Mouse (Mus musculus): ENCODE results near the gene Cacna2d4. TPM values are rescaled to one million over a fixed set of nuclear protein-coding genes. Genes with fewer than 3 reads are reported as not detected.

Cacna2d4 gene
- polyA plus RNA-seq, 1 experiment, result 0.58 TPM

DNA sequence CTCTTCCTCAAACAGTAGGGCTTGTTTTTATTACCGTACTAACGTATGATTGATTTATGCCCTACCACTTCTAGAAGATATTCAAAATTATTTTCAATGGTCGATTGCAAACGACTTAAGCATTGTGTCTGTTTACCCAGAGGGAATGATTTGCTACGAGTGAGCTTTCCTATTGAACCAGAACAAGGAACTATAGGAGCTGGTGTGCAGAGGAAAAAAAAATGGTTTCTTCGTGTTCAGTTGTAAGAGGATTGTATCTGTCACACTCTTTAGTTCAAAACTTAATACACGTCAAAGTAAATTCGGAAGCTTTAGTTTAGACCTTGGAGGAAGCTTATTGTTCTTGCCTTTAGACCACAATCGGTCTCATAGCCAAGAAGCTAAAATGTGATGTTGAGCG lies 152.8 kb downstream of the Cacna2d4 start:
- H3K4me3 ChIP-seq (ENCODE audit: low read depth, low read length), result peak overlapping the region; percentile 58
- no peaks in the 10 kb centered on the region for H3K9me3 ChIP-seq (replicated peaks; ENCODE audit: control insufficient read depth, insufficient read depth, low read length, poor library complexity, severe bottlenecking)
- H3K27me3 ChIP-seq (ENCODE audit: control insufficient read depth, insufficient read depth, low read length, poor library complexity, severe bottlenecking), result no peaks in the 10 kb centered on the region
- H3K9ac ChIP-seq (ENCODE audit: low read depth, poor library complexity, severe bottlenecking), result peak overlapping the region; percentile 15
- H3K4me1 ChIP-seq (ENCODE audit: control insufficient read depth, insufficient read depth, low read length), result peaks cover 2% of the 10 kb centered on the region
- TF ChIP-seq EP300 (IDR thresholded peaks at IDR 0.05; ENCODE audit: insufficient read depth, low read depth, low read length) (no peak), POLR2A (IDR thresholded peaks at IDR 0.05; ENCODE audit: insufficient read depth, low read length) (no peak), CTCF (IDR thresholded peaks at IDR 0.05; ENCODE audit: low read depth, low read length) (no peak)
- H3K36me3 ChIP-seq (ENCODE audit: control insufficient read depth, insufficient read depth, low read length, poor library complexity, severe bottlenecking), result no peaks in the 10 kb centered on the region; the same call in 1 of the 2 replicates
- peak overlapping the region; percentile 28; the same call in 1 of the 2 replicates for H3K27ac ChIP-seq (ENCODE audit: insufficient read depth, low read length)

- Histone ChIP-seq H3K36me3 (ENCODE audit: control insufficient read depth, insufficient read depth, low read length, poor library complexity, severe bottlenecking) (no peaks in the 10 kb centered on the region; the same call in 1 of the 2 replicates), H3K27ac (ENCODE audit: insufficient read depth, low read length) (no peak overlapping the region)
Observed at GRCm38 (mm10) chr6:119390728-119391127, 154.4 kb downstream of the Cacna2d4 start.

DNA sequence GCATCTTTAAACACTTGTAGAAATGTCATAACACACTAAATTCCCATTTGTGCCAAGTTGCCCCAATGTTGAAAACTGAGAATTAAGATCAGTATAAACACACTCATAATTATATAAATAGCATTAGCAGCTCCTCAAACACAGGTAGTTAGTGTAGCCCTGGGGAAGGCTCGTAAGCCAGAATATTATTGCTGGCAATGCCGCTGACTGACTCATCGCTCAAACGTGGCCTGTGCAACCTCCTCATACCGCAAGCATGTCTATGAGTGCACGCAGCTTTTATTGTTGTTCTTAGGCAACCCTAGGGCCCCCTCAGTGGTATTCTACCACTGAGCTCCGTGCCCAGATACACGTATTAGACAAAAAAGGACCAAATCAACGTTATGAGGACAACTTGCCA lies 156.5 kb downstream of the Cacna2d4 start:
- Histone ChIP-seq H3K9ac (ENCODE audit: low read depth, poor library complexity, severe bottlenecking) (no peak overlapping the region), H3K27me3 (ENCODE audit: control insufficient read depth, insufficient read depth, low read length, poor library complexity, severe bottlenecking) (no peaks in the 10 kb centered on the region), H3K9me3 (replicated peaks; ENCODE audit: control insufficient read depth, insufficient read depth, low read length, poor library complexity, severe bottlenecking) (no peaks in the 10 kb centered on the region), H3K36me3 (ENCODE audit: control insufficient read depth, insufficient read depth, low read length, poor library complexity, severe bottlenecking) (no peaks in the 10 kb centered on the region; the same call in none of the 2 replicates), H3K4me3 (ENCODE audit: low read depth, low read length) (no peak overlapping the region), H3K4me1 (ENCODE audit: control insufficient read depth, insufficient read depth, low read length) (peaks cover 4% of the 10 kb centered on the region), H3K27ac (ENCODE audit: insufficient read depth, low read length) (no peak overlapping the region)
- TF ChIP-seq POLR2A (IDR thresholded peaks at IDR 0.05; ENCODE audit: insufficient read depth, low read length), result no peak
- no peak for TF ChIP-seq CTCF (IDR thresholded peaks at IDR 0.05; ENCODE audit: low read depth, low read length)
- TF ChIP-seq EP300 (IDR thresholded peaks at IDR 0.05; ENCODE audit: insufficient read depth, low read depth, low read length), result no peak

More at GRCm38 (mm10) chr6:119390728-119391127, 154.4 kb downstream of the Cacna2d4 start:
- Histone ChIP-seq H3K4me1 (ENCODE audit: control insufficient read depth, insufficient read depth, low read length) (peaks cover 2% of the 10 kb centered on the region), H3K4me3 (ENCODE audit: low read depth, low read length) (no peak overlapping the region), H3K27me3 (ENCODE audit: control insufficient read depth, insufficient read depth, low read length, poor library complexity, severe bottlenecking) (no peaks in the 10 kb centered on the region), H3K9ac (ENCODE audit: low read depth, poor library complexity, severe bottlenecking) (no peak overlapping the region), H3K9me3 (replicated peaks; ENCODE audit: control insufficient read depth, insufficient read depth, low read length, poor library complexity, severe bottlenecking) (no peaks in the 10 kb centered on the region)
- TF ChIP-seq POLR2A (IDR thresholded peaks at IDR 0.05; ENCODE audit: insufficient read depth, low read length) (no peak), CTCF (IDR thresholded peaks at IDR 0.05; ENCODE audit: low read depth, low read length) (no peak), EP300 (IDR thresholded peaks at IDR 0.05; ENCODE audit: insufficient read depth, low read depth, low read length) (no peak)

- TF ChIP-seq CTCF (IDR thresholded peaks at IDR 0.05; ENCODE audit: low read depth, low read length), result no peak
- Histone ChIP-seq H3K9me3 (replicated peaks; ENCODE audit: control insufficient read depth, insufficient read depth, low read length, poor library complexity, severe bottlenecking) (no peaks in the 10 kb centered on the region), H3K36me3 (ENCODE audit: control insufficient read depth, insufficient read depth, low read length, poor library complexity, severe bottlenecking) (peaks cover 14% of the 10 kb centered on the region)
Observed at GRCm38 (mm10) chr6:119395421-119396308, 159.3 kb downstream of the Cacna2d4 start.

DNA sequence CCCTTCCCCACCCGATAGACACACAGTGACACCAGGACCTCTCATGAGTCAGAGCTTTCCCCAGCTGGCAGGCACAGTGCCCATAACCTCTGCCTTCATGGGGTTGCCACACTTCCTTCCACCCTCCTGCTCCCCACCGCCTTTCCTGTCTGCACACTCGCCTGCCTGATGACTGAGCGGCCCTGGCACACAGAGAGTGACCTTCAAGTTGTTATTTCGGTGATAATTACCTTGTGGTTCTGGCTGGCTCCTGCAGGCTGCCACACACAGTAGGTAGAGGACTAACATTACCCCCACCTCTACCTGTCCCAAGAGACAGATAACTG lies 159.9 kb downstream of the Cacna2d4 start:
- Histone ChIP-seq H3K36me3 (ENCODE audit: control insufficient read depth, insufficient read depth, low read length, poor library complexity, severe bottlenecking) (peaks cover 18% of the 10 kb centered on the region), H3K9me3 (replicated peaks; ENCODE audit: control insufficient read depth, insufficient read depth, low read length, poor library complexity, severe bottlenecking) (no peaks in the 10 kb centered on the region), H3K4me1 (ENCODE audit: control insufficient read depth, insufficient read depth, low read length) (peaks cover 4% of the 10 kb centered on the region), H3K27me3 (ENCODE audit: control insufficient read depth, insufficient read depth, low read length, poor library complexity, severe bottlenecking) (no peaks in the 10 kb centered on the region), H3K27ac (ENCODE audit: insufficient read depth, low read length) (no peak overlapping the region), H3K4me3 (ENCODE audit: low read depth, low read length) (no peak overlapping the region), H3K9ac (ENCODE audit: low read depth, poor library complexity, severe bottlenecking) (no peak overlapping the region)
- TF ChIP-seq EP300 (IDR thresholded peaks at IDR 0.05; ENCODE audit: insufficient read depth, low read depth, low read length), result no peak
- no peak for TF ChIP-seq POLR2A (IDR thresholded peaks at IDR 0.05; ENCODE audit: insufficient read depth, low read length)
- no peak for TF ChIP-seq CTCF (IDR thresholded peaks at IDR 0.05; ENCODE audit: low read depth, low read length)

More at GRCm38 (mm10) chr6:119395421-119396308, 159.3 kb downstream of the Cacna2d4 start:
- H3K4me3 ChIP-seq (ENCODE audit: low read depth, low read length), result no peak overlapping the region
- no peak overlapping the region for H3K27ac ChIP-seq (ENCODE audit: insufficient read depth, low read length)
- no peak overlapping the region for H3K9ac ChIP-seq (ENCODE audit: low read depth, poor library complexity, severe bottlenecking)
- peaks cover 4% of the 10 kb centered on the region for H3K4me1 ChIP-seq (ENCODE audit: control insufficient read depth, insufficient read depth, low read length)
- no peaks in the 10 kb centered on the region for H3K27me3 ChIP-seq (ENCODE audit: control insufficient read depth, insufficient read depth, low read length, poor library complexity, severe bottlenecking)

DNA sequence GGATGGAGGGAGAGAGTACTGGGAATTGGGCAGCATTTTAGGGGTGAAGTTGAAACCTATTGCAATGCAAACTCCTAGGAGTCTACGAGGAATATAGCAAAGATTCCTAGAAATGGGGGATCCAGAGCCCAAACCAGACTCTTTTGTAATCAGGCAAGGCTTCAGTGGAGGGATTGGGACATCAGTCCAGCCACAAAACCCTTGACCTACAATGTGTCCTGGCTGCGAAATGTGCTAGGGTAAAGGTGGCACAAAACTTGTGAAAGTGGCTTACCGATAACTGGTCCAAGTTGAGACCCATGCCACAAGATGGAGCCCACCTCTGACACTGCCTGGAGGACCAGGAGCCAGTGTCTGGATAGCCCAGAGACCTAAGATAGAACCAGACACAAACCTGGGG lies 163.0 kb downstream of the Cacna2d4 start:
- Histone ChIP-seq H3K4me3 (ENCODE audit: low read depth, low read length) (no peak overlapping the region), H3K27me3 (ENCODE audit: control insufficient read depth, insufficient read depth, low read length, poor library complexity, severe bottlenecking) (no peaks in the 10 kb centered on the region), H3K27ac (ENCODE audit: insufficient read depth, low read length) (no peak overlapping the region), H3K9ac (ENCODE audit: low read depth, poor library complexity, severe bottlenecking) (no peak overlapping the region), H3K36me3 (ENCODE audit: control insufficient read depth, insufficient read depth, low read length, poor library complexity, severe bottlenecking) (peaks cover 28% of the 10 kb centered on the region), H3K4me1 (ENCODE audit: control insufficient read depth, insufficient read depth, low read length) (peaks cover 4% of the 10 kb centered on the region), H3K9me3 (replicated peaks; ENCODE audit: control insufficient read depth, insufficient read depth, low read length, poor library complexity, severe bottlenecking) (no peaks in the 10 kb centered on the region)
- no peak for TF ChIP-seq EP300 (IDR thresholded peaks at IDR 0.05; ENCODE audit: insufficient read depth, low read depth, low read length)
- no peak for TF ChIP-seq CTCF (IDR thresholded peaks at IDR 0.05; ENCODE audit: low read depth, low read length)
- TF ChIP-seq POLR2A (IDR thresholded peaks at IDR 0.05; ENCODE audit: insufficient read depth, low read length), result no peak
